ENCODE assay signal across 19 mouse cellular contexts in the genomic region with DNA sequence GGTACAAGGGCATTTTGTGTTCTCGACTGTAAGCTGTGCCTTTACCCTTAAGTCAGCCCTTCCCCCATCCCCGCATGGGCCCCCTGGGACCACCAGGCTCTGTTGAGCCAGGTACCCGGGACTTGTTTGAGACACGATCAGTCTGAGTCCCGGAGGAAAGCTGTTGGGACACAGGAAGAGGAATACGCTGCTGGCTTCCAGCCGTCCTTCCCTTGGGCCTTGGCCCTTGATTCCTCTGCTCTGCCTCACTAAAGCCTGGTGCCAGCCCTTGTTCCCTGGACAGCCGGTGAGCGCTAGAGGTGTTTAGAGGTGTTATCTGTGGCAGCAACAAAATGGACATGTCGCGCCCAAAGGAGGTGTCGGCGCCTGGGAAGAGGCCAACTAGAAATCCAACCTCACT. TPM values are rescaled to one million over a fixed set of nuclear protein-coding genes. Genes with fewer than 3 reads are reported as not detected.
DNase-seq lines count a peak whose midpoint lies in the region; ATAC-seq and TF ChIP-seq lines count a peak whose summit lies in the region.
"Had no signal": no experiment of that assay in that cellular context is flagged by ENCODE, and none has a peak within 500 bp of the region (broad histone marks: within the 10 kb centered on the region; RNA-seq: fewer than 3 reads in every experiment).

No protein-coding gene starts in this region.

- WGBS in heart, embryonic 10.5 days: 18% methylated on average over 13 of the region's 13 CpGs
- WGBS in forebrain, embryonic 14.5 days: 40% methylated on average over 13 of the region's 13 CpGs

- 0 out of 2 replicates have a peak, but pooled peaks have one; percentile 33 for ATAC-seq in erythroblast, adult 5-6 weeks (replicated peaks; ENCODE audit: low FRiP score, poor library complexity, severe bottlenecking)
- no peak for ATAC-seq in forebrain, embryonic 14.5 days
- ATAC-seq: liver, embryonic 12.5 days had no signal

- H3K9me3 ChIP-seq in heart, embryonic 10.5 days: no peaks in the 10 kb centered on the region
- no peaks in the 10 kb centered on the region for H3K9me3 ChIP-seq in forebrain, embryonic 14.5 days (replicated peaks; ENCODE audit: control insufficient read depth, low read length)
- H3K9me3 ChIP-seq: embryonic facial prominence, embryonic 13.5 days; liver, embryonic 12.5 days; lung, embryonic 15.5 days; midbrain, embryonic 12.5 days had no signal

- H3K27me3 ChIP-seq in heart, embryonic 10.5 days (ENCODE audit: insufficient read depth, poor library complexity, severe bottlenecking): peaks cover 73% of the 10 kb centered on the region
- H3K27me3 ChIP-seq in forebrain, embryonic 14.5 days (replicated peaks; ENCODE audit: control insufficient read depth, insufficient read depth, low read length): no peaks in the 10 kb centered on the region
- H3K27me3 ChIP-seq: lung, embryonic 15.5 days had no signal

- H3K4me1 ChIP-seq in heart, embryonic 10.5 days: peaks cover 72% of the 10 kb centered on the region
- peaks cover 57% of the 10 kb centered on the region for H3K4me1 ChIP-seq in forebrain, embryonic 14.5 days (ENCODE audit: control insufficient read depth, insufficient read depth, low read length)

- peak overlapping the region; percentile 13; the same call in 1 of the 2 replicates for H3K4me3 ChIP-seq in heart, embryonic 10.5 days
- no peak overlapping the region for H3K4me3 ChIP-seq in layer of hippocampus, adult 2 months
- no peak overlapping the region for H3K4me3 ChIP-seq in forebrain, embryonic 14.5 days (ENCODE audit: low read depth, low read length)
- H3K4me3 ChIP-seq: embryonic facial prominence, embryonic 13.5 days; liver, embryonic 12.5 days; lung, embryonic 15.5 days; midbrain, embryonic 12.5 days had no signal

- 0 out of 2 replicates have a peak overlapping the region, but pooled peaks have one; percentile 44 for H3K27ac ChIP-seq in heart, embryonic 10.5 days
- peak overlapping the region; percentile 72; the same call in 1 of the 2 replicates for H3K27ac ChIP-seq in layer of hippocampus, adult 2 months
- H3K27ac ChIP-seq in forebrain, embryonic 14.5 days (ENCODE audit: low read depth, low read length): peak overlapping the region; percentile 31; the same call in 1 of the 2 replicates
- H3K27ac ChIP-seq: embryonic facial prominence, embryonic 13.5 days; liver, embryonic 12.5 days; macrophage; midbrain, embryonic 12.5 days had no signal

- H3K4me2 ChIP-seq in forebrain, embryonic 14.5 days (ENCODE audit: low read length): no peak overlapping the region
- H3K4me2 ChIP-seq: embryonic facial prominence, embryonic 13.5 days; liver, embryonic 12.5 days; lung, embryonic 15.5 days; midbrain, embryonic 12.5 days had no signal

- H3K36me3 ChIP-seq in heart, embryonic 10.5 days: no peaks in the 10 kb centered on the region
- no peaks in the 10 kb centered on the region for H3K36me3 ChIP-seq in forebrain, embryonic 14.5 days (ENCODE audit: control insufficient read depth, insufficient read depth, low read length)
- H3K36me3 ChIP-seq: embryonic facial prominence, embryonic 13.5 days; liver, embryonic 12.5 days; lung, embryonic 15.5 days; midbrain, embryonic 12.5 days had no signal

- no peak for TF ChIP-seq CTCF in layer of hippocampus, adult 2 months (conservative IDR thresholded peaks at IDR 0.05)

- intact Hi-C loops in heart, postnatal 10 days (cut with DNase I): no loop called here

- no peak for DNase-seq in heart, embryonic 10.5 days (ENCODE audit: low spot score)
- DNase-seq in heart, postnatal 10 days: no peak
- DNase-seq in layer of hippocampus, adult 2 months (ENCODE audit: low spot score in 2 of 2): no peak
- no peak for DNase-seq in layer of hippocampus, postnatal 36 days
- DNase-seq in forebrain, embryonic 14.5 days (ENCODE audit: low spot score): no peak
- DNase-seq in testis, postnatal 10 days (ENCODE audit: low spot score): no peak
- DNase-seq: adrenal gland, adult 8-10 months; cerebellum, adult 11 months; cerebellum, postnatal 10 days; gastrocnemius, postnatal 36 days; kidney, adult 2 months; kidney, postnatal 14 days; thymus, postnatal 25 days had no signal

- H3K9ac ChIP-seq in forebrain, embryonic 14.5 days (ENCODE audit: low read length): 0 out of 2 replicates have a peak overlapping the region, but pooled peaks have one; percentile 17
- H3K9ac ChIP-seq: embryonic facial prominence, embryonic 13.5 days; liver, embryonic 12.5 days; lung, embryonic 15.5 days; midbrain, embryonic 12.5 days had no signal

RNA-seq across cellular contexts. Expression of a gene that starts 21.5 kb away (rescaled TPM):
- polyA plus RNA-seq in heart, embryonic 10.5 days (2016; fragmentation: Nextera tagmentation; extraction: Ambion mirVana): 5.8 and 8.6 TPM in 2 replicates
- 10 to 100 TPM in 1 of 2 experiments, 1 to 10 TPM in 1; 8.0 to 14.3 TPM for total RNA-seq in heart, postnatal 10 days (2021)
- total RNA-seq in layer of hippocampus, adult 2 months (2021): 100 to 1,000 TPM; 137 to 139 TPM
- 100 to 1,000 TPM; 116 to 133 TPM for total RNA-seq in layer of hippocampus, postnatal 36 days (2021)
- total RNA-seq in erythroblast, adult 5-6 weeks (2015; ENCODE audit: low replicate concordance): not detected in 2 replicates
- total RNA-seq in erythroblast, adult 5-6 weeks (2017; ENCODE audit: low replicate concordance): not detected in 2 replicates
- polyA plus RNA-seq in forebrain, embryonic 14.5 days (2014; fragmentation: Nextera tagmentation; extraction: Ambion mirVana): 27.5 and 30.8 TPM in 2 replicates
- polyA plus RNA-seq: macrophage had no signal

RNA-seq across cellular contexts. Expression of a gene that starts 41.8 kb away (rescaled TPM):
- 37.7 and 42.5 TPM in 2 replicates for polyA plus RNA-seq in heart, embryonic 10.5 days (2016; fragmentation: Nextera tagmentation; extraction: Ambion mirVana)
- total RNA-seq in heart, postnatal 10 days (2021): 10 to 100 TPM; 16.5 to 20.8 TPM
- total RNA-seq in layer of hippocampus, adult 2 months (2021): 10 to 100 TPM; 24.0 to 25.2 TPM
- total RNA-seq in layer of hippocampus, postnatal 36 days (2021): 10 to 100 TPM; 23.0 to 25.6 TPM
- 10.0 and 12.3 TPM in 2 replicates for total RNA-seq in erythroblast, adult 5-6 weeks (2015; ENCODE audit: low replicate concordance)
- total RNA-seq in erythroblast, adult 5-6 weeks (2017; ENCODE audit: low replicate concordance): 10.1 and 14.2 TPM in 2 replicates
- 35.8 and 39.5 TPM in 2 replicates for polyA plus RNA-seq in forebrain, embryonic 14.5 days (2014; fragmentation: Nextera tagmentation; extraction: Ambion mirVana)

RNA-seq across cellular contexts. Expression of a gene that starts 42.1 kb away (rescaled TPM):
- polyA plus RNA-seq in heart, embryonic 10.5 days (2016; fragmentation: Nextera tagmentation; extraction: Ambion mirVana): 185 and 235 TPM in 2 replicates
- 10 to 100 TPM; 16.8 to 20.7 TPM for total RNA-seq in heart, postnatal 10 days (2021)
- 1 to 10 TPM; 5.7 to 7.9 TPM for total RNA-seq in layer of hippocampus, adult 2 months (2021)
- 1 to 10 TPM; 3.8 to 5.2 TPM for total RNA-seq in layer of hippocampus, postnatal 36 days (2021)
- total RNA-seq in erythroblast, adult 5-6 weeks (2015; ENCODE audit: low replicate concordance): 58.2 and 84.0 TPM in 2 replicates
- 72.4 and 139 TPM in 2 replicates for total RNA-seq in erythroblast, adult 5-6 weeks (2017; ENCODE audit: low replicate concordance)
- polyA plus RNA-seq in forebrain, embryonic 14.5 days (2014; fragmentation: Nextera tagmentation; extraction: Ambion mirVana): 94.5 and 98.2 TPM in 2 replicates

RNA-seq across cellular contexts. Expression of a gene that starts 47.6 kb away (rescaled TPM):
- 173 and 225 TPM in 2 replicates for polyA plus RNA-seq in heart, embryonic 10.5 days (2016; fragmentation: Nextera tagmentation; extraction: Ambion mirVana)
- total RNA-seq in heart, postnatal 10 days (2021): 10 to 100 TPM; 27.6 to 29.5 TPM
- 10 to 100 TPM; 20.5 to 21.5 TPM for total RNA-seq in layer of hippocampus, adult 2 months (2021)
- total RNA-seq in layer of hippocampus, postnatal 36 days (2021): 10 to 100 TPM; 21.0 to 21.1 TPM
- total RNA-seq in erythroblast, adult 5-6 weeks (2015; ENCODE audit: low replicate concordance): 123 and 133 TPM in 2 replicates
- total RNA-seq in erythroblast, adult 5-6 weeks (2017; ENCODE audit: low replicate concordance): 192 and 271 TPM in 2 replicates
- 154 and 159 TPM in 2 replicates for polyA plus RNA-seq in forebrain, embryonic 14.5 days (2014; fragmentation: Nextera tagmentation; extraction: Ambion mirVana)

Comparison
In these comparisons a context has a peak if more than half of its experiments do, and no peak if none do; other contexts are left out.
1. RNA of a gene that starts 21.5 kb away (total RNA-seq): 137 to 139 TPM in layer of hippocampus, adult 2 months, 116 to 133 TPM in layer of hippocampus, postnatal 36 days and 8.0 to 14.3 TPM in heart, postnatal 10 days; not detected in erythroblast, adult 5-6 weeks; every median in the first group is over 4 times any median in the second.
2. Peak in every context shown above with its lines, with median percentiles within 50 percentile points of each other: H3K27ac ChIP-seq.